Mouse (Mus musculus): ENCODE measurements around the gene Eno1.

DNA sequence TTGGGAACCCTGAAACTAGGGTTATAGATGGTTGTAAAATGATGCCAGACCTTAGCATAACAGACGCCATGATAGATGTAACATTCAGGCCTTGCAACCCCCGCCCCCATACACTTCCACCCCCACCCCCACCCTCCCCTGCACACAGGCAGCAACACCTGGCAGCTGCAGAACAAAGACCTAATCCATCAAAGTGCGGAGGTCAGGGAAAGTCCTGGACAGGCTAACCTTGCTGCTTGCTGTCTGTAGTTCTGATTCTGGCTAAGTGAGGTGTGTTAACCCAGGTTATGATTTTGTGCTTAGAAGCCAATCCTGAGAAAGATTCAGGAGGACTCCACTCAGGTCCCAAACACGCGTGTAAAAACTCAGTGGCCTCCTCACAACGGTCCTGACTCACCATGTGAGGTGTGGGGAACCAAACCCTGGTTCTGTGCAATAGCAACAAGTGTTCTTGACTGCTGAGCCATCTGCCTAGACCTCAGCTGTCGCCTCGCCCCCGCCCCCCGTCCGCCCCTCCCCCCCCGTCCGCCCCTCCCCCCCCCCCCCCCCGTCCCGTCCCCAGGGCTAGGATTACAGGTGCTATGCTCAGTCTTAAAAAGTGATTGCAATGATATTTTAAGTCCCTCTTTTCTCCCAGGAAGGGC is 6.7 kb upstream of the Eno1 start:
- no peak for TF ChIP-seq POLR2A (IDR thresholded peaks at IDR 0.05; ENCODE audit: control insufficient read depth in 1 of 2, insufficient read depth in 1 of 2, low read depth in 1 of 2, low read length in 2 of 2, poor library complexity in 1 of 2)
- no peak for TF ChIP-seq KAT2A (conservative IDR thresholded peaks at IDR 0.05; ENCODE audit: low read depth, low read length)
- TF ChIP-seq TBP (IDR thresholded peaks at IDR 0.05; ENCODE audit: low read depth, low read length) = no peak
- TF ChIP-seq CTCF (IDR thresholded peaks at IDR 0.05 in 2 of 3, conservative IDR thresholded peaks at IDR 0.05 in 1 of 3; ENCODE audit: control insufficient read depth in 1 of 3, insufficient read depth in 1 of 3, low read depth in 2 of 3, low read length in 3 of 3, poor library complexity in 1 of 3, severe bottlenecking in 1 of 3) = no peak
- TF ChIP-seq UBTF (IDR thresholded peaks at IDR 0.05; ENCODE audit: borderline replicate concordance, insufficient read depth, low read depth, low read length) = no peak
- TF ChIP-seq HCFC1 (IDR thresholded peaks at IDR 0.05; ENCODE audit: low read depth, low read length) = no peak
- TF ChIP-seq EP300 (IDR thresholded peaks at IDR 0.05; ENCODE audit: low read depth in 1 of 2, low read length in 2 of 2) = no peak
- TF ChIP-seq RCOR1 (IDR thresholded peaks at IDR 0.05; ENCODE audit: low read depth, low read length) = no peak
- TF ChIP-seq SIN3A (IDR thresholded peaks at IDR 0.05; ENCODE audit: low read length) = no peak
- no peak for TF ChIP-seq E2F4 (IDR thresholded peaks at IDR 0.05; ENCODE audit: borderline replicate concordance, low read depth, low read length)
- no peak for TF ChIP-seq MAFK (IDR thresholded peaks at IDR 0.05; ENCODE audit: borderline replicate concordance, low read depth, low read length)
- no peak for TF ChIP-seq ZNF384 (IDR thresholded peaks at IDR 0.05; ENCODE audit: low read depth, low read length)
- TF ChIP-seq TAL1 (IDR thresholded peaks at IDR 0.05; ENCODE audit: low read length) = no peak
- TF ChIP-seq CHD1 (IDR thresholded peaks at IDR 0.05; ENCODE audit: low read depth, low read length) = no peak

All from MEL (cell line).